Mouse (Mus musculus): ENCODE results near the gene Ube3b. TPM values are rescaled to one million over a fixed set of nuclear protein-coding genes. Genes with fewer than 3 reads are reported as not detected.

Gene Ube3b
- total RNA-seq, 1 experiment from 2014 or later = 25.2 TPM

DNA sequence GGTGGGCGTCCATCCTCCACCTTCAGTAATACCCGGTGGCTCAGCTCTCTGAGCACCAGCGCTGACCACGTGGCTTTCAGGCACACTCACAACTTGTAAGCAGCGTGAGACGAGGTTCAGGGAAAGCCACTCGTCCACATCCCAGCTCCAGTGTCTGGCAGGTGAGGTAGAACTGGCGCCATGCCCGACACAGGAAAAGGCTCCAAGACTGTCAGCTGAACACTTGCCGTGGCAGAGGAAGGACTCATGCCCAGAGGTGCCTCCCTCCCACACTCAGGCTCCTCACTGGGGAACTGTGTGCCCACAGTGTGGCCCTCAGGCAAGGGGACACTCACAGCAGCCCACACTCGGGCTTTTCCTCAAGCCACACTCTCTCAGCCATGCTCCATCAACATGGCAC is 7.2 kb upstream of the Ube3b start:
- ATAC-seq (replicated peaks; ENCODE audit: low read depth, poor library complexity, severe bottlenecking) = no peak

- no peak for ATAC-seq (replicated peaks; ENCODE audit: low read depth, poor library complexity, severe bottlenecking)
These were observed 6.8 kb upstream of the Ube3b start for GRCm38 (mm10) chr5:114373581-114373980.

GRCm38 (mm10) chr5:114374409-114375213 is 5.8 kb upstream of the Ube3b start:
- ATAC-seq (replicated peaks; ENCODE audit: low read depth, poor library complexity, severe bottlenecking) = peak; percentile 66

- ATAC-seq (replicated peaks; ENCODE audit: low read depth, poor library complexity, severe bottlenecking) = peak; percentile 8; the same call in 1 of the 2 replicates
These were observed 2.1 kb upstream of the Ube3b start for GRCm38 (mm10) chr5:114378177-114378920.

DNA sequence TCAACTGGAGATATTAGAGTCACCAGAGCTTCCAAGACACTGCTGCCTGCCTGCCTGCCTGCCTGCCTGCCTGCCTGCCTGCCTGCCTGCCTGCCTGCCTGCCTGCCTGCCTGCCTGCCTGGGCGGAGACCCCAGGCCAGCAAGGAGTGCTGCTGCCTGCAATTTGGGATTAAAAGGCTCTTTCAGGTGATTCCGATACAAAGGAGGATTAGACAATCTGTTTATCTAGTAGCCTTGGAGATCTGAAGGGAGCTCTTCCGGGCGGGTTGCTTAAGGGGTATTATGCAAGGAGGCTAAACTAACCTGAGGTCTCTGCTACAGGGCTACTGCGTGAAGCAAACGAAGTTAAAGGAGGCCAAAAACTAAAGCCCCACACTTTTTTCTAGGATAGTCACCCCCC is 1.5 kb upstream of the Ube3b start:
- ATAC-seq (replicated peaks; ENCODE audit: low read depth, poor library complexity, severe bottlenecking) = no peak

- ATAC-seq (replicated peaks; ENCODE audit: low read depth, poor library complexity, severe bottlenecking) = no peak
These were observed 644 bp upstream of the Ube3b start for GRCm38 (mm10) chr5:114379763-114380162.

DNA sequence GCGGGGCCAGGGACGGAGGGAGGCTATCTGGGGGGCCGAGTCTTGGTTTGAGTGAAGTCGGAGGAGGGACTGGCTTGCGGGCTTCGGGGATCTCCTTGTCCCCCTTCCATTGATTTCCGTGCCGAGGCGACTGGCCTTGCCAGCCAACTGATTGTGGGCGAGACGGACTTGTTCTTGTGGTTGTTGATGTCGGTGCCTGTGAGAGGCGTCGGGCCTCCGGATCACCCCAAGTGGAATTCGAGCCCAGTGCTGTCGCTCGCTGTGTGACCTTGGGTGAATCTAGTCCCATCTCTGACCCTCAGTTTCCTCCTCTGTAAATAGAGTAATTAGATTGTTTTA is 575 bp downstream of the Ube3b start:
- ATAC-seq (replicated peaks; ENCODE audit: low read depth, poor library complexity, severe bottlenecking) = peak; percentile 5

GRCm38 (mm10) chr5:114383184-114383904 is 2.9 kb downstream of the Ube3b start:
- no peak for ATAC-seq (replicated peaks; ENCODE audit: low read depth, poor library complexity, severe bottlenecking)

- ATAC-seq (replicated peaks; ENCODE audit: low read depth, poor library complexity, severe bottlenecking) = no peak
These were observed 4.0 kb downstream of the Ube3b start for GRCm38 (mm10) chr5:114384448-114384847.

DNA sequence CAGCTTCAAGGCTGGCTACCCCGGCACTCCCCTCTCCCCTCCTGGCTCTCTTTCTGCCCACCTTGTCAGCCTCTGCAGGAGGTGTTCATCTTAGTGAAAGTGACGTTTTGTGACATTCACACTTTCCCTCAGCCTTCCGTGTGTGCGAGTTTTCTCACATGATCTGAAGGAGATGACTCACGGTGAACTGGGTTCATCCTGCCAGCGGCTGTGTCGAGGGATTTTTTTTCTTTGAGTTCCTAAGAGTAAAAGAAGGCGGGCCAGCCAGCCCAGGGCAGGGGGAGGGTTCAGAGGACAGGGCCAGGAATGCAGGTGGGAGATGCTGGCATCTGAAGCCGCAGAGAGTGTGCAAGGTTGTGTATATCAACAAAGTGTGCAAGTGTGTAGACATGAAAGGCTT is 12.8 kb downstream of the Ube3b start:
- ATAC-seq (replicated peaks; ENCODE audit: low read depth, poor library complexity, severe bottlenecking) = no peak

GRCm38 (mm10) chr5:114406592-114406991 is 26.2 kb downstream of the Ube3b start:
- no peak for ATAC-seq (replicated peaks; ENCODE audit: low read depth, poor library complexity, severe bottlenecking)

DNA sequence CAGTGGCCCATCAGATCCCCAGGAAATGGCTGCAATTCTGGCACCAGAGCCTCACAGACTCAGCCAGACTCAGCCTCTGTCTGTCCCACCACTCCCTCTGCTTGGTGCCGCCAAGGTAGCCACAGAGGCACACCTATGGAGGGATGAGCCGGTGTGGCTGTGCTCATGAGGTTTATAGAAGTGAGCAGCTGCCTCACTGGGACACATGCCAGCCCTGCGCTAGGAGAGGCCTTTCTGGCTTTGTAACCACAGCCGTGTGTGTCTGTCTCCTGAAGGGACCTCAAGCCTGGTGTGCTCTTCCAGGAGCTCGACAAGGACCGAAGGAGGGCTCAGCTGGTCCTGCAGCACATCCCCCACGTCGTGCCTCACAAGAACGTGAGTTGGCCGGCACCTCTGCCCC is 26.9 kb downstream of the Ube3b start:
- no peak for ATAC-seq (replicated peaks; ENCODE audit: low read depth, poor library complexity, severe bottlenecking)

DNA sequence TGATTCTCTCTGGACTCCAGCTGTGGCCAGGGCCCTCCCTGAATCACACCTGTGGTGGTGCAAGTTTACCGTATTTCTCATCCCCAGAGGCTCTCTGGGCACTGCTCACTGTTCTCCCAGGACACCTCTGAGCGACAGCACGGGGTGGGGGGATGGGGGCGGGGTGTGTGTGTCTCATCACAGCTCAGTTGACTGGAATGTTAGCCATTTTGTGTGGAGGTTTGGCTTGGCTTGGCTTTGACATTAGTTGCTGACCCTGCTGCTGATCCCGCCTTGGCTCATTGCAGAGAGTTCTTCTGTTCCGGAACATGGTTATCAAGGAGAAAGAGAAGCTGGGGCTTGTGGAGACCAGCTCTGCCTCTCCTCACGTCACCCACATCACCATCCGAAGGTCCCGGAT is 27.4 kb downstream of the Ube3b start:
- ATAC-seq (replicated peaks; ENCODE audit: low read depth, poor library complexity, severe bottlenecking) = no peak

DNA sequence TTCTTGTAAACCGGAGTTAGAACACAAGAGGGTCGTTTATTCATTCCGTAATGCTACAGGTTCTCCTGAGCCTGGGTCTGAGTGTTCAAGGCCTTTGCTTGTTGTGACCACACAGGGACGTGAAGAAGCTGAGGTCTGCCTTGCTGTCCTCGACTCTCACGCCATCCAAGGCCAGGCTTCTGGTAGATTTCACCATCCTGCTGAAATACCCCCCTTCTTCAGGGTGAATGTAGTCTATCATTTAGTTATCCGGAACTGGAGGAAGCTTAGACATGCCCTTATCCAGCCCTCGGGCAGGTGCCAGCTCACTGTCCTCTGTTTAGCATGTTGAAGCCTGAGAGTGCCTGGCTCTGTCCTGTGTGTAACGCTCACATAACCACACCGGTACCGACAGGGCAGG is 28.4 kb downstream of the Ube3b start:
- no peak for ATAC-seq (replicated peaks; ENCODE audit: low read depth, poor library complexity, severe bottlenecking)

DNA sequence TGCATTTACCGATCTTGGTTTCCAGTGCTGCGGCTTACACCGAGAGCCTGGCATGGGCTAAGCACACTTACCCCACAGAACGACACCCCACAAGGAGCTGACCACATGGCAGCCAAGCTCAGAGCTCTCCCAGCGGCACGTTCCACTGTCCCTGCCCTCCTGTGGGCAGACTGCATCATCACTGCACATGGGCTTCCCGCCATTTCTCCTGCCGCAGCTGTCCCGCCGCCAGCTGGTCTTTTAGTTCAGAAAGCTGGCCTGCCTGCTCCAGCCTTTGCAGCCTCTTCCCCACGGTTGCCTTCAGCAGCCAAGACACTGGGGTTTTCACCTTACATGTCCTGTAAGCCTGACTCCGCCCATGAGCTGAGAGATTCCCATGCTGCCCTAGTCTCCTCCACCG is 30.0 kb downstream of the Ube3b start:
- no peak for ATAC-seq (replicated peaks; ENCODE audit: low read depth, poor library complexity, severe bottlenecking)

GRCm38 (mm10) chr5:114412361-114412998 is 32.1 kb downstream of the Ube3b start:
- ATAC-seq (replicated peaks; ENCODE audit: low read depth, poor library complexity, severe bottlenecking) = no peak

DNA sequence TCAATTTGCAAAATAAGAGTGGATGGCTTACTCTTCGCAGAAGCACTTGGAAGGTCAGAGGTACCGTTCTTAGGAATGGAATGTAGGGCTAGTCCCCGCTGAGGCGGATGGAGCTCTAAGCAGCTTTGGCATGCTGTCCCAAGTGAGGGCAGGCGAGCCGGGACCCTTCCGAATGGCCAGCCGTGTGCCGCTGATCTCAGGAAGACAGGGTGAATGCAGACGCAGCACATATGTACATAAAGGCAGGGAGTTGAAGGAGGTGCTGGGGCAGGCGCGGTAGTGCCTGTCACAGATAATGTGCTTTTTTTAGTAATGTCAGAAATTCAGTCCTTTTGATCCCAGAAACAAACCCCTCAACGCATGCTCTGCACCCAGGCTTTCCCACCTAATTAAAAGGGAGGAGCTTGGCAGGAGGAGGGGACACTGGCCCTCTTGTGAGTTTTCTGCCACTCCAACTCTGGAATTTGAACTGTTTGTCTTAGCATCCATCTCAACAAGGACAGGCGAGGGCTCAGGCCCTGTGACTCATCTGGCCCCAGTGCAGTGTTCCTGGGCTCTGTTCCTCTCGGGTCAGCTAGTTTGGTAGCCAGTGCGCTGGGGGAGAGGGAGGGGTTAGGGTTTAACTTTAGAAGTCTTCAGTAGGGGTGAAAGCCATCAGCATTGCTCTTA is 32.8 kb downstream of the Ube3b start:
- no peak for ATAC-seq (replicated peaks; ENCODE audit: low read depth, poor library complexity, severe bottlenecking)

- no peak for ATAC-seq (replicated peaks; ENCODE audit: low read depth, poor library complexity, severe bottlenecking)
These were observed 35.2 kb downstream of the Ube3b start for GRCm38 (mm10) chr5:114415606-114416005.

DNA sequence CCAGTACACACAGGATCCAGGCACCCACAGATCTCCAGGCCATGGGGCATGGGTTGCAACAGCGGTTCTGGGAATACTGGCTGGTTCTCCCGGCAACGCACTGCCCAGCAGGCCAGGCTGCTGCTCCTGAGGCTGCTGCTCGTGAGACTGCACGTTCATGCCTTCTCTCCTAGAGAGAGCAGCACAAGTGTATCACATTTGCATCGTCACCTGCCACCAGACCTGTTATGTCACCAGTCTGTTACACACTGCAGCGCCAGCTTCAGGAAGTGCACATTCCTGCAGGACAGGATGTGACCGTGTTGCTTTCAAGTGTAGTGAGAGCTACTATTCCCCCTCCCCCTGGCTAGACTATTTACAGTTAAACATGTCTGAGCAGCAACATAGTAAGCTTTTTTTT is 36.4 kb downstream of the Ube3b start:
- ATAC-seq (replicated peaks; ENCODE audit: low read depth, poor library complexity, severe bottlenecking) = no peak

DNA sequence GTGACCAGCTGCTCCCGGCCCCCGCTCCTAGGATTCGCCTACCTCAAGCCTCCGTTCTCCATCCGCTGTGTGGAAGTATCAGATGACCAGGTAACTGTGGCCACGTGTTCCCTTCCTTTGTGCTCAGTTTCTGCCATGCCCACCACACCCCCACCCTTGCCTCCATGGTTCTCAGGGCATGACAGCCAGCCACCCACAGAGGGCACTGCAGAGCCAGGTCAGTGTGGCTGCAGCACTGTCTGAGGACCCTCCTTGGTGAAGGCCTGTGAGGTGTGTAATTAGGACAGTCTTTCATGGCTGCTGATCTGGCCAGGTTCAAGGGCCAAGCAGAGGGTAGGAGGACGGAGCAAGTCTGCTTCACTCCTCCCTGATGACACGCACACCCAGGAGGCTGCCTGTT is 38.1 kb downstream of the Ube3b start:
- 0 out of 2 replicates have a peak, but pooled peaks have one; percentile 53 for ATAC-seq (replicated peaks; ENCODE audit: low read depth, poor library complexity, severe bottlenecking)
